Mouse (Mus musculus): ENCODE data around the gene Zc3hav1l.

- TF ChIP-seq CTCF (IDR thresholded peaks at IDR 0.05) = peak; percentile 42
- no peak for TF ChIP-seq EP300 (IDR thresholded peaks at IDR 0.05)
Measured at GRCm38 (mm10) chr6:38261877-38262276, 37.2 kb downstream of the Zc3hav1l start.

Measured in lung, postnatal 0 days (tissue).